Mouse (Mus musculus) neural tube, embryonic 13.5 days (tissue): ENCODE measurements at regions not wholly inside any gene's neighbourhood (a gene's known extent, or its start where the extent isn't known, plus 50 kb on each side); places are given as distances from the start of the nearest gene placed in this dataset.

Experiments used
- ATAC-seq: fragments of 200-750 bp; cut with Nextera tagmentation; 2 replicates; pipeline ENCODE4 v1.8.0; 2017; ENCODE audit warnings: low read depth, mild to moderate bottlenecking, moderate TSS enrichment, moderate library complexity
- H3K27ac ChIP-seq: fragments of 300-500 bp; sonication (generic); replicated peaks from 2 replicates; pipeline ENCODE4 v1.5.1; 2015; ENCODE audit warnings: moderate library complexity, mild to moderate bottlenecking, inconsistent platforms
- H3K27me3 ChIP-seq: fragments of 300-500 bp; sonication (generic); 2 replicates; pipeline ENCODE4 v1.6.1; 2015; ENCODE audit warnings: mild to moderate bottlenecking, inconsistent platforms
- H3K36me3 ChIP-seq: fragments of 300-500 bp; sonication (generic); 2 replicates; pipeline ENCODE4 v1.6.1; 2015; ENCODE audit warnings: mild to moderate bottlenecking, inconsistent platforms
- H3K4me1 ChIP-seq: fragments of 300-500 bp; sonication (generic); replicated peaks from 2 replicates; pipeline ENCODE4 v1.6.1; 2015; ENCODE audit warnings: inconsistent platforms
- H3K4me2 ChIP-seq: fragments of 300-500 bp; sonication (generic); 2 replicates; pipeline ENCODE4 v1.6.1; 2015; ENCODE audit warnings: inconsistent platforms, mild to moderate bottlenecking, moderate library complexity
- H3K4me3 ChIP-seq: fragments of 300-500 bp; sonication (generic); 2 replicates; pipeline ENCODE4 v1.5.1; 2015; ENCODE audit warnings: mild to moderate bottlenecking, inconsistent platforms
- H3K9ac ChIP-seq: fragments of 300-500 bp; sonication (generic); 2 replicates; pipeline ENCODE4 v1.6.1; 2015; ENCODE audit warnings: moderate library complexity, mild to moderate bottlenecking, inconsistent platforms
- H3K9me3 ChIP-seq: fragments of 300-500 bp; sonication (generic); 2 replicates; pipeline ENCODE4 v1.6.1; 2016; ENCODE audit warnings: inconsistent platforms
- WGBS: fragments of 180-500 bp; shearing (Covaris S2); methylation state at CpG from one replicate; pipeline ENCODE4 v1.1.7; 2015; 5-methylcytosine and 5-hydroxymethylcytosine counted together

- Histone ChIP-seq H3K9me3 (peaks cover 5% of the 10 kb centered on the region; the same call in 1 of the 2 replicates), H3K9ac (no peak overlapping the region), H3K36me3 (no peaks in the 10 kb centered on the region), H3K27ac (no peak overlapping the region; the same call in 1 of the 2 replicates), H3K4me2 (no peak overlapping the region), H3K4me1 (no peaks in the 10 kb centered on the region), H3K27me3 (no peaks in the 10 kb centered on the region), H3K4me3 (no peak overlapping the region)
- 58% methylated on average over 4 of the region's 4 CpGs for WGBS
- no peak for ATAC-seq
These were observed 54.6 kb downstream of the Sox4 start for GRCm38 (mm10) chr13:28898900-28899299.

GRCm38 (mm10) chr13:28892896-28893295 is 60.6 kb downstream of the Sox4 start:
- Histone ChIP-seq H3K9ac (no peak overlapping the region), H3K27ac (no peak overlapping the region), H3K27me3 (no peaks in the 10 kb centered on the region), H3K4me3 (no peak overlapping the region), H3K36me3 (no peaks in the 10 kb centered on the region), H3K9me3 (peaks cover 5% of the 10 kb centered on the region; the same call in 1 of the 2 replicates), H3K4me2 (no peak overlapping the region), H3K4me1 (no peaks in the 10 kb centered on the region)
- no peak for ATAC-seq
- WGBS, result 89% methylated on average over 6 of the region's 6 CpGs

- WGBS, result 7% methylated on average over 13 of the region's 13 CpGs
- no peak overlapping the region for H3K27ac ChIP-seq
- no peak overlapping the region for H3K9ac ChIP-seq
- H3K4me2 ChIP-seq, result peak overlapping the region; percentile 83
- peaks cover 18% of the 10 kb centered on the region for H3K27me3 ChIP-seq
- no peaks in the 10 kb centered on the region for H3K36me3 ChIP-seq
- no peak for ATAC-seq
- no peaks in the 10 kb centered on the region for H3K9me3 ChIP-seq
- peaks cover 44% of the 10 kb centered on the region for H3K4me1 ChIP-seq
- no peak overlapping the region for H3K4me3 ChIP-seq
These were observed 66.4 kb downstream of the Sox4 start for GRCm38 (mm10) chr13:28887098-28887497.

- no peak for ATAC-seq
- Histone ChIP-seq H3K27ac (no peak overlapping the region), H3K9me3 (no peaks in the 10 kb centered on the region), H3K27me3 (peaks cover 18% of the 10 kb centered on the region), H3K36me3 (no peaks in the 10 kb centered on the region), H3K4me2 (peak overlapping the region; percentile 83), H3K4me3 (no peak overlapping the region), H3K9ac (no peak overlapping the region), H3K4me1 (peaks cover 48% of the 10 kb centered on the region)
- 6% methylated on average over 11 of the region's 11 CpGs for WGBS
These were observed 66.8 kb downstream of the Sox4 start for GRCm38 (mm10) chr13:28886691-28887090.

- H3K27ac ChIP-seq, result no peak overlapping the region
- peak overlapping the region; percentile 60 for H3K4me3 ChIP-seq
- H3K36me3 ChIP-seq, result no peaks in the 10 kb centered on the region
- under 1% methylated on average over 29 of the region's 30 CpGs for WGBS
- H3K9ac ChIP-seq, result peak overlapping the region; percentile 80
- H3K27me3 ChIP-seq, result peaks cover 18% of the 10 kb centered on the region
- H3K4me2 ChIP-seq, result peak overlapping the region; percentile 83
- H3K4me1 ChIP-seq, result peaks cover 62% of the 10 kb centered on the region
- peak; percentile 80 for ATAC-seq
- H3K9me3 ChIP-seq, result no peaks in the 10 kb centered on the region
These were observed 68.2 kb downstream of the Sox4 start for GRCm38 (mm10) chr13:28885083-28886037.

GRCm38 (mm10) chr13:28884191-28884820 is 69.2 kb downstream of the Sox4 start:
- H3K4me2 ChIP-seq, result peak overlapping the region; percentile 83
- H3K27me3 ChIP-seq, result peaks cover 18% of the 10 kb centered on the region
- H3K9ac ChIP-seq, result peak overlapping the region; percentile 80
- peaks cover 72% of the 10 kb centered on the region for H3K4me1 ChIP-seq
- H3K36me3 ChIP-seq, result no peaks in the 10 kb centered on the region
- no peaks in the 10 kb centered on the region for H3K9me3 ChIP-seq
- 0 out of 2 replicates have a peak overlapping the region, but pooled peaks have one; percentile 9 for H3K27ac ChIP-seq
- H3K4me3 ChIP-seq, result peak overlapping the region; percentile 60
- under 1% methylated on average over 26 of the region's 26 CpGs for WGBS
- peak; percentile 42; the same call in 1 of the 2 replicates for ATAC-seq

- peak overlapping the region; percentile 60 for H3K4me3 ChIP-seq
- no peaks in the 10 kb centered on the region for H3K36me3 ChIP-seq
- peaks cover 81% of the 10 kb centered on the region for H3K4me1 ChIP-seq
- ATAC-seq, result no peak
- 28% methylated on average over 8 of the region's 8 CpGs for WGBS
- peak overlapping the region; percentile 80 for H3K9ac ChIP-seq
- H3K4me2 ChIP-seq, result peak overlapping the region; percentile 83
- peaks cover 18% of the 10 kb centered on the region for H3K27me3 ChIP-seq
- no peaks in the 10 kb centered on the region for H3K9me3 ChIP-seq
- H3K27ac ChIP-seq, result no peak overlapping the region
These were observed 70.1 kb downstream of the Sox4 start for GRCm38 (mm10) chr13:28883398-28883797.

GRCm38 (mm10) chr13:28880888-28881287 is 72.6 kb downstream of the Sox4 start:
- Histone ChIP-seq H3K27me3 (0 out of 2 replicates have a peak, but pooled peaks cover under 1% of the 10 kb centered on the region), H3K4me1 (peaks cover 82% of the 10 kb centered on the region), H3K4me3 (peak overlapping the region; percentile 60), H3K9me3 (no peaks in the 10 kb centered on the region), H3K27ac (no peak overlapping the region), H3K4me2 (peak overlapping the region; percentile 83), H3K9ac (peak overlapping the region; percentile 12; the same call in 1 of the 2 replicates), H3K36me3 (no peaks in the 10 kb centered on the region)
- ATAC-seq, result no peak
- WGBS, result 68% methylated on average over 6 of the region's 6 CpGs

- Histone ChIP-seq H3K4me2 (0 out of 2 replicates have a peak overlapping the region, but pooled peaks have one; percentile 7), H3K27ac (no peak overlapping the region), H3K27me3 (no peaks in the 10 kb centered on the region), H3K9me3 (no peaks in the 10 kb centered on the region), H3K4me3 (no peak overlapping the region), H3K9ac (no peak overlapping the region), H3K36me3 (0 out of 2 replicates have a peak, but pooled peaks cover 8% of the 10 kb centered on the region), H3K4me1 (peaks cover 66% of the 10 kb centered on the region)
- 92% methylated on average over 3 of the region's 3 CpGs for WGBS
- ATAC-seq, result no peak
These were observed 74.8 kb downstream of the Sox4 start for GRCm38 (mm10) chr13:28878692-28879091.

- 65% methylated on average over 4 of the region's 4 CpGs for WGBS
- H3K27me3 ChIP-seq, result no peaks in the 10 kb centered on the region
These were observed 76.7 kb downstream of the Sox4 start for GRCm38 (mm10) chr13:28876771-28877170.

GRCm38 (mm10) chr13:28870681-28871080 is 82.8 kb downstream of the Sox4 start:
- Histone ChIP-seq H3K4me2 (no peak overlapping the region), H3K4me1 (peaks cover 17% of the 10 kb centered on the region; the same call in 1 of the 2 replicates), H3K9me3 (no peaks in the 10 kb centered on the region), H3K27ac (no peak overlapping the region), H3K27me3 (no peaks in the 10 kb centered on the region), H3K9ac (no peak overlapping the region), H3K36me3 (peaks cover 16% of the 10 kb centered on the region), H3K4me3 (no peak overlapping the region)
- WGBS, result 90% methylated on average over 4 of the region's 4 CpGs
- ATAC-seq, result no peak

More at GRCm38 (mm10) chr13:28876771-28877170, 76.7 kb downstream of the Sox4 start:
- Histone ChIP-seq H3K9me3 (no peaks in the 10 kb centered on the region), H3K36me3 (peaks cover 15% of the 10 kb centered on the region; the same call in 1 of the 2 replicates), H3K4me3 (no peak overlapping the region), H3K4me1 (peaks cover 48% of the 10 kb centered on the region), H3K4me2 (no peak overlapping the region), H3K27ac (no peak overlapping the region), H3K9ac (no peak overlapping the region)
- no peak for ATAC-seq

GRCm38 (mm10) chr13:28867210-28867609 is 86.3 kb downstream of the Sox4 start:
- H3K4me1 ChIP-seq, result peaks cover 17% of the 10 kb centered on the region; the same call in 1 of the 2 replicates
- no peak for ATAC-seq
- no peak overlapping the region for H3K4me3 ChIP-seq
- peaks cover 3% of the 10 kb centered on the region; the same call in 1 of the 2 replicates for H3K9me3 ChIP-seq
- no peak overlapping the region for H3K9ac ChIP-seq
- H3K36me3 ChIP-seq, result peaks cover 28% of the 10 kb centered on the region
- no peak overlapping the region; the same call in 1 of the 2 replicates for H3K27ac ChIP-seq
- H3K27me3 ChIP-seq, result no peaks in the 10 kb centered on the region
- no peak overlapping the region for H3K4me2 ChIP-seq
- WGBS, result 69% methylated on average over 5 of the region's 5 CpGs
